Mouse (Mus musculus) liver, embryonic 14.5 days (tissue): ENCODE data around the gene Fbln1. TPM values are rescaled to one million over a fixed set of nuclear protein-coding genes. Genes with fewer than 3 reads are reported as not detected.

Source experiments
- ATAC-seq: fragments of 200-750 bp; cut with Nextera tagmentation; 2 replicates; pipeline ENCODE4 v1.8.0; 2017; ENCODE audit warnings: moderate number of reproducible peaks, mild to moderate bottlenecking, moderate library complexity; ENCODE audit not compliant: insufficient read depth
- DNase-seq, 3 experiments: peaks; one replicate each; pipeline ENCODE4 v3.0.0-alpha.2; 2012 to 2013; ENCODE audit warnings: low read depth in 3 of 3, low spot score in 3 of 3
- H3K27ac ChIP-seq: fragments of 300-500 bp; sonication (generic); 2 replicates; pipeline ENCODE4 v1.5.1; 2014; ENCODE audit warnings: moderate library complexity, mild to moderate bottlenecking, control low read depth, inconsistent platforms
- H3K27me3 ChIP-seq: fragments of 300-500 bp; sonication (generic); 2 replicates; pipeline ENCODE4 v1.6.1; 2014; ENCODE audit warnings: mild to moderate bottlenecking, low read length, moderate library complexity; ENCODE audit not compliant: control insufficient read depth, insufficient read depth
- H3K36me3 ChIP-seq: fragments of 300-500 bp; sonication (generic); replicated peaks from 2 replicates; pipeline ENCODE4 v1.6.1; 2014; ENCODE audit warnings: low read depth; ENCODE audit not compliant: control insufficient read depth, insufficient read depth
- H3K4me1 ChIP-seq, 2 experiments: fragments of 200-500 bp in 1 of 2; fragments of 300-500 bp in 1 of 2; sonication (generic) in 1 of 2; replicated peaks; 2 replicates each; pipeline ENCODE4 v1.6.1; 2012 to 2014; ENCODE audit warnings: antibody characterized with exemption in 1 of 2, inconsistent platforms in 1 of 2, low read length in 1 of 2; ENCODE audit not compliant: control insufficient read depth in 2 of 2, insufficient read depth in 2 of 2
- H3K4me2 ChIP-seq: fragments of 300-500 bp; sonication (generic); 2 replicates; pipeline ENCODE4 v1.6.1; 2014; ENCODE audit warnings: low read depth, mild to moderate bottlenecking, control low read depth, moderate library complexity
- H3K4me3 ChIP-seq, 2 experiments: fragments of 200-500 bp in 1 of 2; fragments of 300-500 bp in 1 of 2; sonication (generic) in 1 of 2; 2 replicates each; pipeline ENCODE4 v1.5.1; 2012 to 2014; ENCODE audit warnings: low read depth in 2 of 2, low read length in 2 of 2, mild to moderate bottlenecking in 2 of 2, control low read depth in 1 of 2, inconsistent platforms in 1 of 2, moderate library complexity in 1 of 2; ENCODE audit not compliant: insufficient read depth in 1 of 2
- H3K9ac ChIP-seq: fragments of 300-500 bp; sonication (generic); replicated peaks from 2 replicates; pipeline ENCODE4 v1.6.1; 2014; ENCODE audit warnings: mild to moderate bottlenecking, control low read depth, moderate library complexity
- H3K9me3 ChIP-seq: fragments of 300-500 bp; sonication (generic); 2 replicates; pipeline ENCODE4 v1.6.1; 2016; ENCODE audit warnings: low read length, mixed read lengths; ENCODE audit not compliant: control insufficient read depth
- CTCF ChIP-seq: IDR thresholded peaks from 2 replicates; pipeline ENCODE4 v1.5.1; 2016; ENCODE audit warnings: antibody characterized with exemption, low read depth, control low read depth
- EP300 ChIP-seq: IDR thresholded peaks from 2 replicates; pipeline ENCODE4 v1.6.1; 2016; ENCODE audit warnings: antibody characterized with exemption, low read depth
- WGBS: fragments of 180-500 bp; shearing (Covaris S2); extraction: QIAGEN DNeasy Blood & Tissue Kit; methylation state at CpG from one replicate; pipeline ENCODE4 v1.1.7; 2014; ENCODE audit not compliant: insufficient replicate concordance; 5-methylcytosine and 5-hydroxymethylcytosine counted together
- polyA plus RNA-seq, 2 experiments: library from polyadenylated mRNA; depleted of rRNA in 1 of 2; stranded (reverse) in 1 of 2; unstranded in 1 of 2; fragments of >200 nt; fragmentation: Nextera tagmentation in 1 of 2; extraction: Ambion mirVana in 1 of 2; gene quantifications; 2 replicates each; pipeline versions ENCODE4 v1.2.1 to v1.2.3; 2012 to 2014

Gene Fbln1
- polyA plus RNA-seq, 2 experiments: 4.9 to 5.4 TPM

GRCm38 (mm10) chr15:85296538-85296937 is 90.8 kb downstream of the Fbln1 start:
- Histone ChIP-seq H3K4me1 (peaks cover 0 to 7% of the 10 kb centered on the region in 2 experiments; a peak in 2 of 4 replicates), H3K9me3 (no peaks in the 10 kb centered on the region), H3K4me3 (no peak overlapping the region), H3K27ac (no peak overlapping the region), H3K36me3 (no peaks in the 10 kb centered on the region), H3K27me3 (no peaks in the 10 kb centered on the region), H3K4me2 (no peak overlapping the region), H3K9ac (no peak overlapping the region)
- 57% methylated on average over 3 of the region's 3 CpGs for WGBS
- ATAC-seq (no peak), DNase-seq (no peak)
- no peak for TF ChIP-seq CTCF
- TF ChIP-seq EP300: no peak

- no peak for DNase-seq
- ATAC-seq: no peak
- H3K4me1 ChIP-seq: peaks cover 0 to 7% of the 10 kb centered on the region in 2 experiments; a peak in 2 of 4 replicates
- no peak overlapping the region for H3K9ac ChIP-seq
- no peaks in the 10 kb centered on the region for H3K27me3 ChIP-seq
- no peak overlapping the region for H3K27ac ChIP-seq
- TF ChIP-seq EP300: no peak
- no peak for TF ChIP-seq CTCF
- H3K4me2 ChIP-seq: no peak overlapping the region
- whole genome bisulfite sequencing: 49% methylated on average over 17 of the region's 17 CpGs
- H3K36me3 ChIP-seq: no peaks in the 10 kb centered on the region
- no peak overlapping the region for H3K4me3 ChIP-seq
- no peaks in the 10 kb centered on the region for H3K9me3 ChIP-seq
Observed at GRCm38 (mm10) chr15:85298167-85298781, 92.5 kb downstream of the Fbln1 start.

- H3K27ac ChIP-seq: no peak overlapping the region
- H3K4me2 ChIP-seq: no peak overlapping the region
- no peak overlapping the region for H3K4me3 ChIP-seq
- no peak for DNase-seq
- no peaks in the 10 kb centered on the region for H3K27me3 ChIP-seq
- TF ChIP-seq CTCF (no peak), EP300 (no peak)
- H3K9me3 ChIP-seq: no peaks in the 10 kb centered on the region
- H3K36me3 ChIP-seq: no peaks in the 10 kb centered on the region
- peaks cover 0 to 7% of the 10 kb centered on the region in 2 experiments; a peak in 2 of 4 replicates for H3K4me1 ChIP-seq
- ATAC-seq: no peak
- 62% methylated on average over 9 of the region's 9 CpGs for WGBS
- H3K9ac ChIP-seq: no peak overlapping the region
Observed at GRCm38 (mm10) chr15:85298946-85299345, 93.2 kb downstream of the Fbln1 start.

GRCm38 (mm10) chr15:85303241-85303640 is 97.5 kb downstream of the Fbln1 start:
- H3K27me3 ChIP-seq: no peaks in the 10 kb centered on the region
- H3K4me3 ChIP-seq: no peak overlapping the region
- DNase-seq: no peak
- WGBS: 63% methylated on average over 4 of the region's 4 CpGs
- no peaks in the 10 kb centered on the region for H3K36me3 ChIP-seq
- no peak for TF ChIP-seq EP300
- no peak for TF ChIP-seq CTCF
- no peak for ATAC-seq
- no peaks in the 10 kb centered on the region for H3K9me3 ChIP-seq
- no peaks in the 10 kb centered on the region for H3K4me1 ChIP-seq
- H3K4me2 ChIP-seq: no peak overlapping the region
- no peak overlapping the region for H3K9ac ChIP-seq
- no peak overlapping the region for H3K27ac ChIP-seq

- Histone ChIP-seq H3K27me3 (no peaks in the 10 kb centered on the region), H3K9me3 (no peaks in the 10 kb centered on the region), H3K4me1 (no peaks in the 10 kb centered on the region), H3K27ac (no peak overlapping the region), H3K36me3 (no peaks in the 10 kb centered on the region), H3K9ac (no peak overlapping the region), H3K4me3 (no peak overlapping the region), H3K4me2 (no peak overlapping the region)
- no peak for ATAC-seq
- DNase-seq: no peak
- no peak for TF ChIP-seq EP300
- TF ChIP-seq CTCF: no peak
- 73% methylated on average over 4 of the region's 4 CpGs for WGBS
Observed at GRCm38 (mm10) chr15:85303976-85304375, 98.2 kb downstream of the Fbln1 start.
